Mouse (Mus musculus) adrenal gland, postnatal 10 days (tissue): Measurements from ENCODE around the gene Bsn. TPM values are rescaled to one million over a fixed set of nuclear protein-coding genes. Genes with fewer than 3 reads are reported as not detected.
"Not testable (repeated sequence)": the region's sequence is repeated elsewhere in the genome, so short reads cannot be mapped to it uniquely, and the experiment has no call there.

Experiments
- DNase-seq: peaks from one replicate; pipeline ENCODE4 v3.0.0; 2021; ENCODE audit warnings: mixed read lengths
- total RNA-seq, 2 experiments: library from RNA; stranded (reverse); gene quantifications; 2 replicates each; pipeline ENCODE4 v1.2.3; 2021

Bsn gene
- total RNA-seq, 2 experiments from 2014 or later: 1.7 to 2.7 TPM

DNA sequence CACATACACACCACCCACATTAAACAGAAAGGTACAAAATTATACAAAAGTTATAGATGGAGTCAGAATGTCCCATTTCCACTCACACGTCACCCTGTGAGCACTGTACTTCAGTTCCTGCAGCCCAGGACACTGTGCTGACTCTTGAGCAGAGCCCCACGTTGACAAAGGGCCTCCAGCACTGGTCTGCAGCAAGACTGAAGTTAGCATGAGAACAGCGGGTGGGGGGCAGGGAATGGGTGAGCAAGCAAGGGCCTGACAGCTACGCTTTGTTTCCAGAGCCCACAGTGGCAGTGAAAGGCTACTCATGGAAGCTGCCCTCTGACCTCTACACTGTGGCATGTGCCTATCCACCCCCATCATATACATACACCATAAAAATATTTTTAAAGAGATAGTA is 40.4 kb downstream of the Bsn start:
- no peak for DNase-seq

DNA sequence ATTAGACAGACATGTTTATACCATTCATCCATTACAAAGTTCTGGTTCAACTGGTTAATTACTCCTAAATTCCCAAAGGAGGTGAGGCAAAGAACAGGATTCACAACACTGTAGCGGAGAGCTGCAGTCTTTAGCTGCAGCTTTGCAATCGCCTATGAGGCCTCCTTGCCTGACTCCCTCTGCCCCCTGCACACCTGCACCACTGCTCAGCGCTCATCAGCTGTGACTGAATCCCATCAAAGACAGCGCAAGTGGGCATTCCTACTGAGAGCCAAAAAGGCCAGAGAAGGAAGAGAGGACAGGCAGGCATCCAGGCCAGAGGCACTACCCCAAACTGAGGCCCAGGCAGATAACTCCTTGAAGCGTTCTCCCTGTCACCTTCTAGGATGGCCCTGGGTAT is 42.6 kb downstream of the Bsn start:
- no peak for DNase-seq

DNA sequence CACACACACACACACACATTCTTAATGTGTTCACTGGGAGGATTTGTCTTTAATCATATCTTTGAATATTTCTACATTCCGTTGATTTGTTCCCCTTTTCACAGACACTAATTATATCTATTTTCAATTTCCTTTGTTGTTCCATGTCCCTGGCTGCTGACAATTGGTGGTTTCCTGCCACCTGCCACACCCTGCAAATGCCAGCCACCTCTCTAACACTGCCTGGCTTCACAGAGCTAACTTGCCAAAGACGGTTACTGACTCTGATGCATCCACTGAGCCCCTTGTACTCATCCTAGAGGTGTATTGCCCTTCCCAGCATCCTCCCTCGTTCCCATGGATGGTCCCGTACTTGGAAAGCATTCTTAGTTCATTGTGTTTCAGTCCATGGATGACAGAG is 43.7 kb downstream of the Bsn start:
- no peak for DNase-seq

DNA sequence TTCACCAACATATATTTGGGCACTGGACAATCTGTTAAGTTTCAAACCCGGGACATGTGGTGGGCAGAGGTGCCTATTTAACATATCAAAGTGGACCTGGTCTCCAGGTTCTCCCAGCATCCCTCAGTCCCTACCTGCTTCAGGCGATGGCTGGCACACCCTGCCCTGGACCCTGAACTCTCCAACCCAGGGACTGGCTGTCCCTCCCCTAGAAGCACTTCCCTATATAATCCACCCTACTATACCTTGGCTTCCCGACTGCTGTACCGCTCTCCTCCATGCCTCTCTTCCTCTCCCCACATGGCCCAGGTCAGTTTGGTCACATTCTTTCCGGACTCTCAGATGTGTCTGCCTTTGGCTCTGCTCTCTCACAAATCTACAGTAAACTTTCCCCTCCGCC is 44.4 kb downstream of the Bsn start:
- DNase-seq: no peak

DNA sequence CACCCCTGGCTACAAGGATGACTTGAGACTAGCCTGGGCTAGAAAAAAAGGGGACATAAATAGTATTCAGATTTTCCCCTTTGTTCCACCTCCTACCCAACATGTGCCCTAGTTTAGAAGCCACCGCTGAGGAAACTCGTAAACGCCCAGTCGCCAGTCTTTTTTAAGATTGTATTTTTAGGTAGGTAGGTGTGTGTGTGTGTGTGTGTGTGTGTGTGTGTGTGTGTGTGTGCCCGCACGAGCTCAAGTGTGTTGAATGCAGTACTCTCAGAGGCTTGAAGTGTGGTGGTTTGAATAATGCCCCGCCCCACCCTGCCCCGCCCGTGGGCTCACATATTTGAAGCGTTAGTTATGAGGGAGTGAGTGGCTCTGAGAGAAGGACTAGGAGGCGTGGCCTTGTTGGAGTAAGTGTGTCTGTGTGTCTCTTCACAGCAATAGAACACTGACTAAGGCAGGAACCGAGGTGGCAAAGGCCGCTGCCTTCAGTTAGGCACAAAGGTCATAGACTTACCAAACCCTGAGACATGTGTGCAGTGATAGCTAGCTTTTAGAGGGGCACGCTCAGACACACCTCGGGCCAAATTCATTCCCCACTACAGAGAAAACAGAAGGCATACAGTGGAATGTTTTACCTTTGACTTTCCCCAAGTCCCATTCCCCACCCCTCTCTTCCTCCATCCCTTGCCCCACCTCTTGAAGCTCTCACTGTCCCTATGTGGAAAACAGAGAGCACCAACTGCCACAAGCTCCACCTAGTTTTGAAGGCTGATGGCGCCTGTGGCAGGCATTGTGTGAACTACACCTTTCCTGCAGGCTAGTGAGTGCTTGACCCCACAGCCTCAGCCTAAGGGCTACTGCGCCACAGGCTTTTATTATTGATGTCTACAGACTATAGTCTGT is 45.6 kb downstream of the Bsn start:
- DNase-seq: no peak

DNA sequence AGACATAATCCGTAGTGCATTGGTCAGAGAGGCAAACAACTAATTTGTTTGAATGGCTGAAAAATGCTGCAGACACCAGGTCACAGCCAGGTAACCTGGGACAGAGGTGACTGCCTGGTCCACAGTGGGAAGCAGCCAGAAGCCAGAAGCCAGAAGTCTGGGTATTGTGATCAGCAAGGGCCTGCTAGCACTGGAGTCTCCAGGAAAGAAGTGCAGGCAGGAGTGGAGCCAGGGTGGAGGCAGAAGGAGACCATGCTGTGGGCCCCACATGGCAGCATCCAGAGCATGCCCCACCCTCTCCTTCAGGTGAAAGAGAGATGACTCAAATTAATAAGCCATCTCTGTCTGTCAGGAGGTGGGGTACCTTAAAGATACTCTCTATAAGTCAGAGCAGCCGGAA is 46.7 kb downstream of the Bsn start:
- DNase-seq: no peak

DNA sequence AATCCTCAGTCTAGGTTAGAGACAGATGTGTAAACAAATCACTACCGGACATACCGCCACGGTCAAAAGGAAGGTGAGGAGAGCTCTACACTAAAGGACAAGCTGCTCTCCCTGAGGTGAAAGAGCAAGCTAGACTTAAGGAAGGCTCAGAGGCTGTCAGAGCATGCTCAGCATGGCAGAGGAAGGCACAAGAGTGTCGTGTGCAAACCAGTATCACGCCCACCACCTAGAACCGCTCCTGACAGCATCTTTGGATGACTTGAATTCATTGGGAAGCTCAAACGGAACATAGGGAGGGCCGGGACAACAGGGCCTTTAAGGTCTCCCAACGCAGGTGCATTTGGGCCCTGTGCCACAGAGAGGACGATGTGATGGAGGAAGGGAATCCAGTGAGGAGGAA is 48.8 kb downstream of the Bsn start:
- no peak for DNase-seq

DNA sequence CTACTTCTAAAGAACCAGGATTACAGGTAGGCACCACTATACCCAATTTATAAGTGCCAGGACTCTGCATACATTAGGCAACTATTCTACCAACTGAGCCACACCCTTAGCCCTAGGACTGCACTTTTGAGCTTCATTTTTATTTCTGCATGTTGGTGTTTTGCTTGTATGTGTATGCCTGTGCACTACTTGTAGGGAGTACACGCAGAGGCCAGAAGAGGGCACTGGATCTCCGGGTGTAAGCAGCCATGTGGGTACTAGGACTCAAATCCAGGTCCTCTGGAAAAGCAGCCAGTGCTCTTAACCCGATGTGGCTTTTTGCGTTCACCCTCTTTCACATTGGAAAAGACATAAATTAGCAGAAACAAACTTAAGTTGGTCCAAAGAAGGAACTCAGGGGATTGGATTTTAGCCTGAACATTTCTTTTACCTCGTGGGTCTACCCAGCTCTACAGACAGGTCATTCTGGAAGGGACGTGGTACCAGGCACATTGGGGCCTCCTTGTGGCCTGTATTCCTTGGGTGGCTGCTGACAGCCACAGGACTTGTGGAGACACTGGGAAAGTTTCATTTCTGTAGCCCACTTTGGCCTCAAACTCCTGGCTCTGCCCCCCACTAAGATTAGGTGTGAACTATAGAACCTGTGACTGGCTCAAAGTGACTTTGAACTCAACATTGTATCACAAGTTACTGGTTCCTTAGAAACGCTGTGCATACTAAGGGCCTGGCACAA is 50.1 kb downstream of the Bsn start:
- DNase-seq: no peak

DNA sequence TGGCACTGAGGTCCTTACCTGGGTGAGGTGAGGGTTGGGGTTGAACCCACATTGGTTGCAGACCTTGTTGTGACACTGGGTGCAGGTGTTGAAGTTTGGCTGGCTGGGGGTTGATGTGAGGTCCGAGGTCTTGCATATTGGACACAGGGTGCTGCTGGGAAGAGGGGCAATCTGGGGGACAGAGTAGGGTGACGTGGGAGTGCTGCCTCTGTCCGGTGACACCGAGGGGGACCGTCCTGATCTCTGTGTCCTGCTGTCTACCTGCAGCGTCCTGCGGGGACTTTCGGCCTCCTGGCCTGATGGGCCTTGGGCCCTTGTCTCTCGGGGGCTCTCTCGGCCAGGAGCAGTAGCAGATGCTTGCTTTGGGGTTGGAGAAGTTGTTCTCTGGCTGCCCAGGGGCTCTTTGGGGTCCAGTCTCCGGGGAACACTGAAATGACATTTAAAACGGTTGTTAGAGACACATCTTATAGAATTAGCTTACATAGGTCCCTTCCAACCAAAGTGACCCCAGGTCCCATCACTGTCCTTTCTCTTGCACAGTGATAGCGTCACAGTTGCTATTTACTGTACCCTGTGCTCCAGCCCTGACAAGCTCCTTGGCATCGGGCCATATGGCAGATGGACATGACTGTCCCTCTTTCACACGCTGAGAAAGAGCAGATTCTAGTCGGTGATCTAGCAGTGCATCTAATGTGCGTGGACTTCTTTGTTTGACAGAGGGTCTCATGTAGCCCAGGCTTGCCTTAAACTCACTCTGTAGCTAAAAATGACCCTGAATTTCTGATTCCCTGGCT is 50.8 kb downstream of the Bsn start:
- peak; percentile 60 for DNase-seq

DNA sequence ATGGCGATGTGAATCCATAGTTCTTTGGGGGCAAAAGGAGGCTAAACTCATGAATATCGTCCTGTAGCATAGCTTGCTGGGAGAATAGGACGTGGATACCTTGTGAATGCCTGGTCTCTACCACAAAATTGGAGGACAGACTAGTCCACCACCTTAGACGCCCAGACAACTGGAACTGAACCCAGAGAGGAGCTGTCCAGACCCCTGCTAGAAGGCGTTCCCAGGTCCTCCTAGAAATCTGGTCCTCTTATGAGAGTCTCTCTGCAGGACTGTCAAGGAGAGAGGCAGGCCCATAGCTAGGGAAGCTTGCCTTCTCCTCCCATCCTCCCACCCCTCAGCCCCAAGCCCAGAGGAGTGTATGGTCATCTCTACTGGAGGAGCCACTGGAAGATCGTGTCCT is 52.1 kb downstream of the Bsn start:
- no peak for DNase-seq

DNA sequence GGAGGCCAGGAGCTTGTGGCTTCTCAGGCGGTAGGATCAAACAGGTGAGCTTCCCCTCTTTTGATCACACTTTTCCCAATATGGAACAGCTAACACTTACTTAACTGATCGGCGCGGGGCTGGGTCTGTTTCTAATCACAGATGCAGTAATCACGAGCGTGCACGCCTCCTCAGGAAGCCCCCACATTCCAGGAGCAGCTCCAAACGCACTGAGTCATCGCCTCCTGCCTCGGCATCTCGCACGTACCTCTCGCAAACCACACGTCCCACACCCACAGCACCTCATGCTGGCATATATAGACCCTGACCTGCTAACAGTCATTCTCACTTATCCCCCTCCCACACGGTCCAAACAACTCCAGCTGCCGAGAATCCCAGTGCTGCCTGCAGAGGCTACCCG is 52.7 kb downstream of the Bsn start:
- DNase-seq: no peak

DNA sequence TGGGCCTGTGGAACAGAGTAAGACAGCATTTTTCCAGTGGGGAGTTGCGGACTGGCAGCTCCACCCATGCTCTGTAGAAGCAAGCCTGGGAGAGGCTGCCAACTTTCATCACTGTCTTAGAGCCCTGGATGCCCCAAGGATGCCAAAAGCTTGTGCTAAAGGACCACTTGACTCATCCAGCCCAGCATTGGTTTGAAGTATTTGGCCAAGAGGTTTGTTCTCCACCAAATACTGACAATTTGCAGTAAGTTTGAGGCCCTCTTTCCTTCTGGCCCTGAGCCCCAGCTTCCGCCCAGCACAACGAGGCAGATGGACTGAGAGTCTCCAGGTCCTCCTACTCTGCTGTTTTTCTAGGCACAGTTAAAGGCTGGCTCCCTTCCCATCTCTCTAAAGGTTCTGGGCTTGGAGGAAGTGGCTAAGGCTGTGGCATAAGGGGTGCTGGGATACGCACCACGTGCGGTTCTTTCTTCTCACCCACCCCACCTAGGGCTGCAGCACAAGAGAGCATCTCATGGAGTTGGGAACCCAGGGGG is 53.2 kb downstream of the Bsn start:
- no peak for DNase-seq

DNA sequence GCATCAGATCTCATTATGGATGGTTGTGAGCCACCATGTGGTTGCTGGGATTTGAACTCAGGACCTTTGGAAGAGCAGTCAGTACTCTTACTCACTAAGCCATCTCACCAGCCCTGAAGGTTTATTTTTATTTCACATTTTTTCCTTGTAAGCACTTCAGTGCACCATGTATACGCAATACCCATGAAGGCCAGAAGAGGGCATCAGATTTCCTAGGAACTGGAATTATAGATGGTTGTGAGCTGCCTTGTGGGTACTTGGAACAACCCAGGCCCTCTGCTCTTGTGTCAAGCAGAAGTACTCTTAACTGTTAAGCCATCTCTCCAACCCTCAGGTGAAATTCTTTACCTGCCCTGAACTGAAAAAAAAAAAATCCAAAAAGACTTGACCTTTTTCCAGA is 54.0 kb downstream of the Bsn start:
- DNase-seq: no peak

DNA sequence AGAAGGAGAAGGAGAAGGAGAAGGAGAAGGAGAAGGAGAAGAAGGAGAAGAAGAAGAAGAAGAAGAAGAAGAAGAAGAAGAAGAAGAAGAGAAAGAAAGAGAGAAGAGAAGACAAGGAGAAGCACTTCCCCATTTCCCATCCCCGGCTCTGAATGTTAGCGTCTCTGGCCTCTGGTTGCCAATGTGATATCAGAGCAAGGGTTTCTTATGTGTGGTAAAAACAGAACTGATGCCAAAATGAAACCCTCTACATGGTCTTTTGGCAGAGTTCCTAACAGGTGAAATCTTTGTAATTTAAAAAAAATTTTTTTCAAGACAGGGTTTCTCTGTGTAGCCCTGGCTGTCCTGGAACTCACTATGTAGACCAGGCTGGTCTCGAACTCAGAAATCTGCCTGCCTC is 54.5 kb downstream of the Bsn start:
- DNase-seq: not testable (repeated sequence)

DNA sequence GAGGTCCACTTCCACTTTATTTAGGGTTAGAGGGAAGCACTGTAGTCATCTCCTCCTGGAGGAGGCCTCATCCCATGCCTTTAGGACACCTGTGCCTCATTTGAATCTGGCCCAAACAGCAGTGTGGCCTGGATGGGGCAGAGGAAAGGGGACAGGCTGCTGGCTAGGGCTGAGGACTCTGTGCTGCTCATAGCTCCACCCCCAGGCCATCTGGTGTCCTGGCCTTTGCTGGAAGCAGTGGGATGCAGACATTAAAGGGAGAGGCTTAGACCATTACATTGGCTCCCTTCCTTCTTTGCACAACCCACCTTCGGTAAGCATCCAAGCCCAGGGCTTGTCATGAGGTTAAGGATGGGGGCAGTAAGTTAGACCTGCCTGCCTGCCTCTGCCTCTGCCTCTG is 56.7 kb downstream of the Bsn start:
- DNase-seq: no peak

DNA sequence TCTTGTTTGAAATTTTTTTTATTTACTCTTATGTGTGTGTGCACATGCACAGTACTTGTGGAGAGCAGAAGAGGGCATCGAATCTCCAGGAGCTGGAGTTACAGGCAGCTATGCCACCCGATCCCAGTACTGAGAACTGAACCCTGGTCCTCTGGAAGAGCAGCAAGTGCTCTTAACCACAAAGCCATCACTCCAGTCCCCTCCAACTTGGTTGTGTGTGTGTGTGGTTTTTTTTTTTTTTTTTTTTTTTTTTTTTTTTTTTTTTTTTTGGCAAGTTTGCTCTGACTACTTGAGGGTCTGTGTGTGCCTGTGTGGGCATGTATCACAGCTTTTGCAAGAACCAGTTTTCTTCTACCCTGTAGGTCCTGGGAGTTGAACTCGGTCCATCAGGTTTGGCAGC is 57.8 kb downstream of the Bsn start:
- no peak for DNase-seq

DNA sequence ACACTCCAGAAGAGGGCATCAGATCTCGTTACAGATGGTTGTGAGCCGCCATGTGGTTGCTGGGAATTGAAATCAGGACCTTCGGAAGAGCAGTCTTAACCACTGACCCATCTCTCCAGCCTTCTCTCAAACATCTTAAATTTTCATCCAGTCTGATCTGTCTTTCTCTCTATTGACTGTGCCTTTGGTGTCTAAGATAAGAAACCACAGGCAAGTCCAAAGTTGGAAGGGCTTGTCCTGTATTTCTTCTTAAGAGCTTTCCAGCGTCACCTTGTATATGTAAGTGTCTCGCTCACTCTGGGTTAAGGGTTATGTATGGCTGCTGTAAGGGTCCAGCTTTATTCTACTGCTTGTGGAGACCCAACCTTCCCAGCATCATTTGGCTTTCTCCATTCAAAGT is 58.7 kb downstream of the Bsn start:
- no peak for DNase-seq

DNA sequence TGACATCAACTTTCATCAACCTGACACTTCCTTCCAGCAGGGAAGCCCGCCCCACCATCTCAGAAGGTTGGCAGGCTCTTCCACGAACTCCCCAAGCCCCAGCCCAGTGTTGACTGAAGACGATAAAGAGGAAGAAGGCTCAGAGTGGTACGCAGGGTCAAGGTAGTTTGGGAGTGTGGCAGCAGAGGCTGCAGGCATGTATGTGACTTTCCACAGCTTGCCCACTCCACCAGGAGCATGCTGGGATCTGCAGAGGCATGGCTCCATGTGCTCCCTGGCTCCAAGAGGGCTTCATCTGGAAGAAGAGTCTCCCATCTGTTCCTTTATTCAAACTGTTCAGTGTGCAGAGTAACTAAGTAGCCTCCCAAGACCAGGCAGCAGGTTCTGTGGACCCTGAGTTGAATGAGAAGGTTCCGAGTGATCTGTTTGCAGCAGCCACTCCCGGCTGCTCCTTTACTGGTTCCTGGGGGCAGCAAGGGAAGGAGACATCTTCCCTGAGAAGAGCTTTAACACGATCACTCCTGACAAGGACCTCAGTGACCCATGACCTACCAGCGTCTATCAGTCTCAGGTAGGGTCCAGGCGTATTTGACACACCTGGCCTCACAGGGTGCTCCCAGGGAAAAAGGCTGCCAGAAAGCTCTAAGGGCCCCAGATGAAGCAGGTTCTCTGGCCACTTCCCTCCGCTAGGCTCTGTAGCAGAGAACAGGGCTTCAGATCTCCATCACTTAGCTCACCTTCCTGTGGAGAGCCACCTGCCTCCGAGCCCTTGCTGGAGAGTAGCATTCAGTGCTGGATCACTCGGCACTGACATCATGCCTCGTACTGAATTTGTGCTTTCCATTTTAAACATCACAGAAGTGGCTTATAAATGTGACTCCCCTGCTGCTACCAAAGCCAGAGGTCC is 60.9 kb downstream of the Bsn start:
- DNase-seq: no peak

DNA sequence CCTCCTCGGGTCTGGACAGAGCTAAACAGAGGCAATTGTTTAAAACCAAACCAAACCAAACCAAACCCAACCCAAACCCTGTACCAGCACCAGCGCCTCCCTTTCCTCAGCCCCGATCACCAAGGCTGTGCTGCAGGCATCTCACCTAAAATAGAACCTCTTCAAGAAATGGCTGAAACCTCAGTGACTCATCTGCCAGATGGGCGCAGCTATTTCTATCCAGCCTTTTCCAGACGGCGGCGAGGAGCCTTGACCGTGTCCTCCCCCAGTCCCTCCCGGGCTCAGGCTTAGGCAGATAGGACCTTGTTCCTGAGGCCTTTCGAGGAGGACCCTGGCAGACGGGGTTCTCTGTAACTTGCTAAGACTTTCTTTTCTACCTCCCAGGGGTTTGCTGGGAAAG is 61.9 kb downstream of the Bsn start:
- peak; percentile 48 for DNase-seq

DNA sequence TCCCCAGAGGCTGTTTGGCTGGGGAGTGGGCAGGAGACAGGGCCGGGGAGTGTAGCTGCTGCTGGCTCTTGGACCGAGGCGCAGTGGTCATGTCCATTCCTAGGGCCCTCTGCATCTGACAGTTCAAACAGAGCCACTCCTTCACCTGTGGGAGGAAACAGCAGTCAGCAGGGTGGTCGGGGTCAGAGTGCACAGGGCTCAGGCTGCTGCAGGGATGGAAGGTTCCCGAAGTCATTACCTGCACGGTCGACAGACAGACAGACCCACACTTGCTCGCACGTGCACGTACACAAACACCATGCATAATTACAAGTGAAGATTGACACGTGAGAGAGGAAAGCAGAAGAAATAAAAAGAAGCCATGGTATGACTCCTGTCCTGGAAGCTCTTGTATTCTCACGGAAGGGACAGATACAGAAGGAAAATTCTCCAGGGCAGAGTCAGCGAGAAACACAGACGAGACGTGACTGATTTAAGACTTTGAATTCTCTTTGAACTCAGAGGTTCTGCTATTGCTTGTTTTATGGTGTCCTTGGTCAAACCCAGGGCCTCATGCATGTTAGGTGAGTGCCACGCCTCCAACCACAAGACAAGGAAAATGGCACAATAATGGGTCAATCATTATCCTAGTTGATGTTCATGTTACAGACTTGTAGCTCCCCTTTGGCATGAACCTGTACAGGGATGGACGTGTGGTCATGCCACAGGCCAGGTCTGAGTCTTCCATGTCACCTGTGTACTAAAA is 63.6 kb downstream of the Bsn start:
- no peak for DNase-seq

DNA sequence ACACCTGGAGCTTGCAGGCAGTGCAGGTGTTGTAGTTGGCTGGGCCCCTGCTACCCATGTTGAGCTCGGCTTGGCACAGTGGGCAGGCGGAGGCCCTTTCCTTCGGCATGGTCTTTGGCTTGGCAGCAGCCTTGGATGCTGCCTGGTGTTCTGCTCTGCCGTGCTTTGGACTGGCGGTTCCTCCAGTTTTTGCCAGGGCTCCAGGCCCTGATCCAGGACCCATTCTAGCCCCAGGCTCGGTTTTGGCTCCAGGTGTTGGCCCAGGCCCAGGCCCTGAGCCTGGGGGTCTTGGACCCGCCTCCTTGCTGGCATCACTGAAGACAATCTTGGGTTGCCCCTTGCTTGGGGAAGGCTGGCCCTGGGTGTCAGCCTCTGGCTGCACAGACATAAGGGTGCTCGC is 64.5 kb downstream of the Bsn start:
- no peak for DNase-seq
